Mouse (Mus musculus) ZHBTc4 (cell line): ENCODE measurements around the gene Srek1.

Experiments used
- DNase-seq: peaks from one replicate; pipeline ENCODE4 v3.0.0-alpha.2; 2011; ENCODE audit warnings: low read depth, low spot score

Srek1 gene

DNA sequence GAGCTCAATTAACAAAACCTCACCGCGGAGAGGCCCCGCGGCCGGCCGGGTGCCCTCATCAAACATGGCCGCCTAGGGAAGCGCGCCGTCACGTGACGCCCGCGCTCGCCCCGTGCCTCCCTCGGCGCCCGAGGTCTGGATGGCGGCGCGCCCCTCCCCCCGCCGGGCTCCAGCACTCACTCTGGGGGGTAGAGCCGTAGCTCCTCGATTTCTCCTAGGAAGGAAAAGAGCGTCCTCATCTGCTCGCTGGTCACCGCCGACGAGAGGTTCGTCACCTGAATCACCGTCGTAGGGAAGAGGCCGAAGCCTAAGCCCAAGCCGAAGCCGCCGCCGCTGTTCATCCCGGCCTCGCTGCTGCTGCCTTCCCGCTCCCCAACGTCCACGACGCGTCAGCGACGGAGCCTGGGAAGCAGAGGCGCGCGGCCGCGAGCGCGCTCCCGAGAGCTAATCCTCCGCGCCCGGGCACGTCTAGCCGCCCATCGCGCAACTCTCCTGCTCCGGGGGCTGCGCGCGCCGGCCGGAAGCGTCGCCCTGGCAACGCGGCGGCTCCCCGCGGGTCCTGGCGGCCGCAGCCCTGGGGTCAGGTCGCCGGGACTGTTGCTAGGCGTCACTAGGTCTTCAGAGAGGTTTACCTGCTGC lies at the start of gene Srek1:
Gene Srek1, minus strand, starts transcription at position 490 of the 639 bp plus-strand sequence.
- peak; percentile 98 for DNase-seq

DNA sequence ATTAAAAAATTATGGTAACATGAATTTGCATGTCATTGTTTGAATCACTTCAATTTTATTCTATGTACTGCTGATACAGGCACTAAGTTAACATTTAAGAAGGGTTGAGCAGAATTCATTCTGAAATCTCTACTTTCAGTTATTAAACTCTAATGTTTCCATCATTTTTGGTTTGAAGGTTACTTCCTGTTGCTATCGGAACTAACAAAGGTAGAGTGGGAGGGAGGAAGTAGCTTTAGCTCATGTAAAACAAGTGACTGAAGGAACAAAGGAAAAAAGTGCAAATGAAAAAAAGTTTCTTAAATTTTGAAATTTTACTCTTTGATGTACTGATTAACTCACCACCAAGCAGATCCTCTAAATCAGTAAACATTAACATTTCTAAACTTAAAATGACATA lies 47.9 kb upstream of the Srek1 start:
- DNase-seq = no peak

DNA sequence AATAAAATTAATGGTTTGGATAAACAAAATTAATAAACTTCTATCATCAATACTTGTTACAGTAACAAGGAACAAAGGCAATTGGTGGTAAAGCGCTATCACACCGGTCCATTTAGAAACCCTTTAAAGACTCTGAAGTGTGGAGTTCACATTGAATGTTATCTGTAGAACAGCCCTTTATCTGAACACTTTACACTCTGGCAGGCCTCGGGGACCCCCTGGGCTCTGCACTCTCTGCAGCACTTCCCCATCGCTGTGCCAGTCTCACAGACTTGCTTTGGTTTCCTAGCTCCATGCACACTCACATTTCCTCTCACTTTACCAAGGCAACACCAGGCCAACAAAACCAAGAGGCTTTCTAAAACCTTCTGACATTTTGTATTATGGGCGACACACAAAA lies 45.0 kb upstream of the Srek1 start:
- DNase-seq = no peak

DNA sequence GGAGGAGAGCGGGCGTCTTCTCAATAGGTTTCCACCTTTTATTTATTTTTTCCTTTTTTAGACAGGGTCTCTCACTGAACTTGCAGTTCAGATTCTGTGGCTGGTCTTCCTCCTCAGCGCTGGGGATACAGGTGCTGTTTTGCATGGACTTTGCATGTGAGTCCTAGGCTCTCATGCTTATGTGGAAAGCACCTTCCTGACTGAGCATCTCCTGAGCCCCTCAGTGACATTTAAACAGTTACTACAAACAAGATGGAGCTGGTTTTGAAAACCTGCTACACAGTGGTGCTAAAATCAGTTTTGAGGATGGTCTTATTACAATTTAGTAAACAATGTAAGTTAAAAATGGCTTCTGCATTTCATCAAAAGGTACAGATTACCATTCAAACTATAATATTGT lies 43.5 kb upstream of the Srek1 start:
- no peak for DNase-seq

DNA sequence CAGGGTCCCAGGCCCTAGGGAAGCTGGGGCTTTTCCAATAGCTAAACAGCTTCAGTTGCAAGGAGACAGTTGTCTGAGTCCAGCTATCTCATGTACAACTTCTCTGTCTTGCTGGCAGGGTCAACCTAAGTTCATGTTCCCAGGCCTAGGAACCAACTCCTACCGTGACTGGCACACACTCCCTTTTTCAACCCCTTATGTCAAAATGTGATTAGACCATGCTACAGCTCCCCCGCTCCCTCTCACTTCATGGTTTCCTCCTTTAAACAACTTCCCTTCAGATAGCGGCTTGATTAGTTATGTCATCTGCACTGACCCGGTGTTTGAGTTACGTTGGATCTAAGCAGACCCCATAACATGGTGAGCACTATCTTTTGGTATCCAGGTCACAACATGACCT lies 33.1 kb upstream of the Srek1 start:
- no peak for DNase-seq

DNA sequence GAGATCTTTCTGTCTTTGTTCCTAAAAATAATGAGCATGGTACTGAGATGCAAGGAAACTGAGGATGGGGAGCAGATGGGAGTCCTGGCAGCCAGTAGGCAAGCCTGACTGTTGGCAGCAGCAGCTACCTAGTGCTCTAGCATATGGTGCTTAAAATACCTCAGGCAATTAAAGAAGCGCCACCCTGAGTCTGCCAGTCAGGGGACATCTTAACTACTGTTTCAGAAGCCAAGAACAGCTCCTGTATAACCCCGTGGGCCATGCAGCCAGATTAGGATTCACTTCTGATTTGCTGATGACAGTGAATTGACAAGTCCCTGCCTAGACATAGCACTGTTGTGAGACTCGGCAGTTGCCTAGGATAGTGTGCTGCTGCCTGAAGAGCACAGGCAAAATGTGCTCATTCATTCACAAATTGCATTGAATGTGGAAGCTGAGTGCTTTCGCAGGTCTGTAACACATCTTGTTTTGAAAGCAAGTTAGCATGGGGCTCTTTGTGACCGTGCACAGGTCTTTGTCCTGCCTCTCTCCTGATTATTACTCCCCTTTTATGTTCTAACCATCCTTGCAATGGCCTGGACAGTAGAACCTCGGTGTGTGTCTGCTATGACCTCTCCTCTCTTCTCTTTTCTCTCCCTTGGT lies 31.9 kb upstream of the Srek1 start:
- DNase-seq = peak; percentile 52

DNA sequence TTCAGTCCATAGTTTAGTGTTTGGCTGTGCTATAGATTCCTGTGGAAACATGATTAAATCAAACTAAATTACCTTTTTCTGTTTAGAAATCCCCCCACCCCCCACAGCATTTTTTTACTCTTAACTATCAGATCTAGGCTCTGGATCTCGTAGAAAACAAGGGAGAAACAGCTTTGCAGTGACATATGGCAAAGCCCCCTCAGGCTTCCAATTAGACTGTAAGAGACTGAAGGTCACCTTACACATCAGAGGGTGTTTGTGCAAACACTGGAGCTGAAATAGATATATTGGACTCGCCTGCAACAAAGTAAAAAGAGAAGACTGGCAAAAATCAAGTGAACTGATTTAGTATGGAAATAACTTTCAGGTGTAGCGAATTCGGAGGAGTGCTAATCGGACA lies 29.3 kb upstream of the Srek1 start:
- DNase-seq = no peak

DNA sequence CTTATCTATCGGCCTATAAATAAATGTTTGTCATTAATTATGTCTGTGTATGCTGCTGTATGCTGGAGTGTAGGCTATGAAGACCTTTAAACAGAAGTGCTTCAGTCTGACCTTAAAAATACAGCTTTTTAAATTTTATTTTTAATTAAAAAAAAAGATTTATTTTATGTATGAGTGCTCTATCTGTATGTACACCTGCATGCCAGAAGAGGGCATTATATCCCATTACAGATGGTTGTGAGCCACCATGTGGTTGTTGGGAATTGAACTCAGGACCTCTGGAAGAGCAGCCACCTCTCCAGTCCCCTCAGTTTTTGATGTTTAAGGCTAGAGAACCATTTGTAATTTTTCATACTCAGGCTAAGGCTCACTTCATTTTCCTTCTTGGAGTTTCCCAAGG lies 26.6 kb upstream of the Srek1 start:
- DNase-seq = no peak

DNA sequence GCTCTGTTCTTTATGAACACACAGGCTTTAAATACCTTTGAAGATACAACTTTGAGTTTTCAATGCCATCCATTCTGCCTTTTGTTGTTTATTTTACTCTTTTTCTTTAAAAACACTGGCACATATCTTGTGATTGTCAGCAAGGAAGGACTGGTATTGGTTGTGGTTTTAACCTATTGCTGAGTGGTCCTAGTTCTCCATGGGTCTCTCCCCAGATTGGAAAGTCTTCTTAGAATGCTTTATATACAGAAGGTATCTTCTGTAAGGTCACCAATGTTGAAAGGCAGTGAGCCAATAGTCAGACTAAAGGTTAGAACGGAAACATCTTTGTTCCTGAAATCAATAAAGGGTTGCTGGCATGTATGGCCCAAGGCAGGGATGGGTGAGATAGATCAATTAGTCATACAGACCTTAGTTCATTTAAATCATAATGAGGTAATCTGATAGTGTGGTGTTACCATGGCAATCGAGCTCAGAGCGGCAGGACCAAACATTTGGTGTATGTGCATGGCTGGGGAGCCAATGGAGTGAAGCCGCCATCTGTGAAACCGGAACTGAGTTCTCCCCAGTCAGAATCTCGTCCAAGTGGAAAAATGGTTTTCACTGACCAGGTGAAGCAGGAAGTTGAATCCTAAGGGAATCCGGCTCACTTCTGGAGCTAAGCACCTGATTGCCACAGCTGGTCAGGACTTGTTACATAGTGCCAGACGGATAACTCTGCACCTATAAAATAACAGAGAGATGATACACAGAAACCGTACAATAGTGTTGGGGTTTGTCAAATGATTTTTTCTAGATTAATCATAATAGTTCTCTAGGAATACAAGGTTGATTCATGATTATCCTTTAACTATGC lies 20.5 kb upstream of the Srek1 start:
- peak; percentile 36 for DNase-seq

DNA sequence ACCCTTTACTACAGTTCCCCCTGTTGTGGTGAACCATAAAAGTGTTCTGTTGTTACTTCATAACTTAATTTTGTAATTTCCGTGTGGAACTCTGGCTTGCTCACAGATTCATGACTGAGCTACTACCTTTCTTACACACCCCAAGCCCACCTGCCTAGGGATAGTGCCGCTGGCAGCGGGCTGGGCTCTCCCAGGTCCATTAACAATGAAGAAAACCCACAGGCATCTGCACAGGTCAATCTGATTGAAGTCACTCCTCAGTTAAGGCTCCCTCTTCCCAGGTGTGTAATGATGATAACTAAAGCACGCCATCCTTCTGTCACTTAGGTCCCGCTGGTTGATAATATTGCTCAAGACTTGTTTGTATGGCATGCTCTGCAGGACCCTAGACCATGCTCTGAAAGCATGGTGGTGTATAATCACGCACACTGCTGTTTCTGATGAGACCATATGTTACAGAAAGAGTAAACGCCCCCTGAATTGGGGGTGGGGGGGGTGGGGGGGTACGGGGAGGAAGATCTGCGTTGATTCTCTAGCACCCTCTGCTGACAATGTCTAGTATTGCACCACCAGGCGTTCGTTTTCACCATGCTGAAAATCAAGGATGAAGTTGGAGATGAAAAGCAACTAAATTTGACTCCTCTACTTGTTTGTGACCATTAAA lies 5.6 kb upstream of the Srek1 start:
- peak; percentile 73 for DNase-seq

DNA sequence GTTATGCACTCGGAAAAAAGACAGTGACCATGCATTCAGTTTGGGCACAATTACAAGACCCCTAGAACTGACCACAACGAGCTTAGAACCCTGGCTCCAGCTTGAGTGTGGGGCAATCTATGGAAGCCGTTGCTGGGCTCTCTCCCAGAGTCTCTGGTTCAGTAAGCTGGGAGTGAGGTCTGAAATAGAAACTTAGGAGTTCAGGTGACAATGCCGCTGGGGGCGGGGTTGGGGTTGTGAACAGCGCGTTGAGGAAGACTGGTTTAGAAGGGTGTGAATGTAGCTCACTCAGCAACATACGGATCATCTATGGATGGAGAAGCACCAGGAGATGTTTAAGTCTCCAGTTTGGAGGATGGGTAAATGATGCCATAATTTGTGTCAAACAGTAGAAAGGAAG lies 2.7 kb upstream of the Srek1 start:
- no peak for DNase-seq

DNA sequence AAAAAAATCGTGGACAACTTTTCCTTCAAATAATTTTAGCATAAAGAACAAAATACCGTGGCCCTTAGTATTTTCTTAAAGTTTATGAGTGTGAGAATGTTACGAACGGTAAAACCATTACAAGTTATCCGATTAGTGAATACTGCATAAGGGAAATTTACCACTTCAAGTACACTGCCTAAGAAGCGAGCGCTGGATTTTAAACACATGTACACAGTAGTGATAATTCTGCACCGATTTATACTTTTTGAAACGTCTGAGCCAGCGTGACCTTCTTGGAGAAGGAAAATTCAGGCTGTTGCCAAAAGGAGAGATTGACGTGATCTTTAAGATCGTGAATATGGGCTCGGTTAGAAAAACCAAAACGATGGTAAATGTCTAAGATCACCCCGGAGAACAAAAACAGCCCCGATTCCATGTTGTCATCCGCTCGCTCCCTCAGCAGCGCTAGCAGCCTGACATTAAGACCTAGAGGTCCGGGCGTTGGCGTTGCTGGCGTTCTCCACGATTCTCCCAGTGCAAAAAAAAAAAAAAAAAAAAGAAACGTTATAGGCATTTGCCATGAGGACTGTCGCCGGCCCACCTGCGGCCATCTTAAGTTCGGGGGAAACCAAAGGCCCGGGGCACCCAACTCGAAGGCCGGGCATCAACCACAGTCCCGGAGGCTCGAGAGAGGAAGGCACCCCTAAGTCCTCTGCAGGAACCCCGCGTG lies 845 bp downstream of the Srek1 start:
- DNase-seq = peak; percentile 82

DNA sequence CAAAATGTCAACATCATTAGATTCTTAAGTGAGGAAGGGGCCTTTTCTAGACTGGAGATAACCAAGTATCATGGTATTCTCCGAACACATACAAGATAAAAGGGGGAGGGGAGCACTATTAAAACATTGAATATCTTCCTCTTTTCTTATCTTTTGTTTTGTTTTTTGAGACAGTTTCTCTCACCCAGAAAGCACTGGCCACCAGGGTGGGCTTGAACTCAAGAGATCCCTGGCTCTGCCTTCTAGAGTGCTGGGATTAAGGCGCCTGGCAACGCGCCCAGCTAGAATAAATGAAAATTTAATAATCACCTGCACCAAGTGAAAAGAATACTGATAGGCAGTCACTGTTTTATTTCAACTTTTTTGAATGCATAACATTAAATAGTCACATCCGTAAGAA lies 1.5 kb downstream of the Srek1 start:
- DNase-seq = peak; percentile 18

DNA sequence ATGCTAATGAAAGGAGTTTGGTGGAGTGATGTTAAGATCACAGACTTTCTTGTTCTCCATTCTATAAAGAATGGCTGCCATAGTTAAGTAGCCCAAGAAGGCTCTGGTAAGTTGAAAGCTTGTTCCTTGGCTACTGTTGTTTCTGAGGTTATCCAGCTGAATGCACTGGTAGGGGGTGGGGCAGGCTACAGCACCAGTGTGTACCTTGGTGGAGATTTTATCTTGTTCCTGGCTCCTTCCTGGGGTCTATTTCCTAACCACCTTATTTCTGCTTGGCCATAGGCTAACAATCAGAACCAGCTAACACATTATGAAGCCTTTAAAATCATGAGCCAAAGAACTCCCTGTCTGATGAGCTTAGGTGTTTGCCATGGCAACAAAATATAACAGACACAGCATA lies 3.6 kb downstream of the Srek1 start:
- no peak for DNase-seq

DNA sequence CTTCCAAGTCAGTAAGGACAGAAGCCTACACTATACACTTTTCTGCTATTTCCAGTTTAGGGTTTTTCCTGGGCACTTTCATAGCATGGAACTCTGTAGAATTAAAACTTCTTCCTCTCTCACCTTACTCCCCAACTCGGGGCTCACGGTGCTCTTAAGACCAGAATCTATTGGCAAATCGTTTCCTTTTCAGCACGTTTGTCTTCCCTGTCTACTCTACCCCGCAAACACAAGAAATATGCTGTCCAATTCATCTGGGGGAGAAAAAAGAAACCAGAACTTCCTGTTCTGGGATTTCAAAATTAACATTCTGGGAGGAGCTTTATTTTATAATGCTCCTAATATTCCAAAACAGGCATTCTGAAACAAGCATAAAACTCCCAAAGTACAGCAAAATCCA lies 6.5 kb downstream of the Srek1 start:
- DNase-seq = no peak

DNA sequence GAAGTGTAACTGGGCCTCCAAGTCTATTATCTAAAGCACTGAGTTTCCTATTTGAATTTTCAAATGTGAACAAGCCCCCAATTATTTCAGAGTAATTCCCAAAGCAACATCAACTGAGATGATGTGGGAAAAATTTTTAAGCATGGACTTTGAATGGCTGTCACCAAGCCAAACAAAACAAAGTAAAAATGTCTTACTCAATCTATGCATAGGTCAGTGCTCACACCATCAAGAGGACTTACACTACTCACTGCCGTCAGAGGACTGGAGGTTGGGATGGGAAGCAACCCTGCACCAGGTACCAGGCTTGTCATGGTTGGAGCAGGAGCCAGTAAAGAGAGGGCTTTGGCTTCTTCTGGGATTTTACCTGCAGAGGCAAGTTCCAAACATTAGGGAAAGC lies 10.8 kb downstream of the Srek1 start:
- no peak for DNase-seq

DNA sequence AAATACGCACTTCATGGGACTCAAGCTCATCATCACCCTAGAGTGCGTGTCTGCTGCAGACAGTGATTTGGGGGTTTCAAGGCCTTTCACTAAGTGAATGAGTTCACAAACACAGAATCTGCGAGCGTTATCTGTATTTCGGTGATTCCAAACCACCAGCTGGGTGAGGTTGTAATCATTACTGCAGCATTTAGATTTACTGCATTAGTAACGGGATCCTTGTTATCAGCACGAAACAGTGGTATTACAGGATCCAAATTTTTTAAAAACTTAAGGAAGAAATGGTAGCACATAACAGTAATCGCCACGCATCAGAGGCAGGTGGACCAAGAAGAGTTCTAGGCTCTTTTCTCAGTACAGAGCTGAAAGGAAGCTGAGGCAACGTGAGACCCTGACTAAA lies 12.4 kb downstream of the Srek1 start:
- DNase-seq = no peak

DNA sequence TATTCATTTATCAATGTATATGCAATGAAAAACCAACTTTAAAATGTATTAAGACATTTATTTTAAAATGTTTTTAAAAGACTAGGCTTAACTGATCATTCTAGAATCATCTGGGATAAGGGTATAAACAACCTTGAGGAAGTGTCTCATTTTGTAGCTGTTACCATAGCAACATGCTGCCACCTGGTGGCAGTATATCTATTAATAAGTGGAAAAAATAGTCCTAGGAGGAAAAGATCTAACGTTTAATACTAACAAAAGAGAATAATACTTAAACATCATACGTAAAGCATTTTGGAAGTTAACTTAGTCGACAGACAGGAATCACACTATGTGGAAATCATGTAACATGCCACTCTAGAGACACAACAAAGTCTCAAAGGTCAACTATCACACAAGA lies 23.0 kb downstream of the Srek1 start:
- DNase-seq = peak; percentile 34

DNA sequence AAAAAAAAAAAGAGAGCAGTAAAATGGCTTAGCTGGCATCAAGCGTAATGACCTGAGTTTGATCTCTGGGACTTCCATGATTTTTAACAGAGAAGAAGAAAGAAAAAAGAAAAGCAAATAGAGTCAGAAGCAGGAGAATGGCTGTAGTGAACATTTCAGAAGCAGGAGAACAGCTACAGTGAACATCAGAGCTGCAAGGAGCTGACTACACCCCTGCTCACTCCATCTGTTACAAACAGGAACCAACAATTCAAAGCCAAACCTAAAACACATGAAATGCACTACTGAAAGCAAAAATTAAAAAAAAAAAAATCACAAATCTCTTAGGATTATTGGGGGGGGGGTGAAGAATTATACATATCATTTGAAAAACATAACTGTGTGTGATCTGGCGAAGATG lies 28.7 kb downstream of the Srek1 start:
- DNase-seq = no peak

DNA sequence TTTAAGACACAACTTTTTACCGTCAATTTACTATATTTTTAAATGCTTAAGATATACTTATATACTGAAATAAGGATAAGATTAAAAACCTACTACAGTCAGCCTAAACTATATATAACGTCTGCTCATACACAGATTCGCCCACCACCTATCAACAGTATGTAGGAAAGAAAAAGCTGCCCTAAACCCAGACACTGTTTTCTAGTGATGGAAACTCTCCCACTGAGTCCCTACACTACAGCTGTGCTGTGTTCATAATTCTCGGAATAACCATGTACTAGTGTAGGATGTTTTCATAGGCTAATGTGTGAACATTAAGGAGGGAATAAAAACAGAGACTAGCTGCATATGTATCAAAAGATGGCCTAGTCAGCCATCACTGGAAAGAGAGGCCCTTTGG lies 29.2 kb downstream of the Srek1 start:
- no peak for DNase-seq

DNA sequence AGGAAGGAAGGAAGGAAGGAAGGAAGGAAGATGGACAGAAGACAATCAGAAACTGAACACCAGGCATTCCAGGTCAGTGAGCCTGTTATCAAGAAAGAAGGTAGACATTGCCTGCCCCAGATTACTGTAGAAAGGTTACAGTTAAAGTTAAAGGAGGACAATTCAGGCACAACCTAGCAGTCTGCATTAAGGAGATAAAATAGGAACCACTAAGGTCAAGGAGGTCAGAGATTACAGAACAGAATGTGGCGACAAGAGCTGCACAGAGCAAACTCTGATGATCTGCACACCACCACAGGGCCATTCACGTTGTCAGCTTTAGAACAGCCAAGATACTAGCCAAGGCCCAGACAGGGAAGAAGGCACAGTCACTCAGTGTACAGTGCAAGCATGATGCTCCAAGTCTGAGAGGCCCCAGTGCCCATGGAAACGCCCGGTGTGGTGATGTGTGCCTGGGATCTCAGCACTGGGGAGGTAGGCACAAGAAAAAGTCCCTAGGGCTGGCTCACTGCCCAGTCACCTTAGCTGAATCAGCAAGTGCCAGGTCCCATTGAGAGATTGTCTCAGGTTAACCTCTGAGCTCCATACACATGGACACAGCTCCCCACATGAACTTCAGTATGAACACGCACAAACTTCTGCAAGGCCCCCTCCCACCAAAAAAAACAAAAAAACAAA lies 38.9 kb downstream of the Srek1 start:
- DNase-seq = no peak
